Mouse (Mus musculus) limb, embryonic 11.5 days (tissue): ENCODE measurements around the gene Tbxa2r. TPM values are rescaled to one million over a fixed set of nuclear protein-coding genes. Genes with fewer than 3 reads are reported as not detected.

Source experiments
- ATAC-seq: fragments of 200-750 bp; cut with Nextera tagmentation; 2 replicates; pipeline ENCODE4 v1.8.0; 2017; ENCODE audit warnings: low read depth; ENCODE audit not compliant: insufficient number of reproducible peaks, low FRiP score, low TSS enrichment
- DNase-seq: peaks from one replicate; pipeline ENCODE4 v3.0.0-alpha.2; 2015; ENCODE audit warnings: low spot score
- H3K27ac ChIP-seq: fragments of 300-500 bp; sonication (generic); replicated peaks from 2 replicates; pipeline ENCODE4 v1.5.1; 2014; ENCODE audit warnings: low read depth, mild to moderate bottlenecking, low read length
- H3K27me3 ChIP-seq: fragments of 300-500 bp; sonication (generic); 2 replicates; pipeline ENCODE4 v1.6.1; 2014; ENCODE audit warnings: mild to moderate bottlenecking, low read length, mixed read lengths; ENCODE audit not compliant: control insufficient read depth, insufficient read depth
- H3K36me3 ChIP-seq: fragments of 300-500 bp; sonication (generic); 2 replicates; pipeline ENCODE4 v1.6.1; 2014; ENCODE audit warnings: mild to moderate bottlenecking, low read length, moderate library complexity, mixed read lengths; ENCODE audit not compliant: control insufficient read depth, insufficient read depth
- H3K4me1 ChIP-seq: fragments of 300-500 bp; sonication (generic); 2 replicates; pipeline ENCODE4 v1.6.1; 2014; ENCODE audit warnings: low read length, mixed read lengths; ENCODE audit not compliant: control insufficient read depth, insufficient read depth
- H3K4me2 ChIP-seq: fragments of 300-500 bp; sonication (generic); 2 replicates; pipeline ENCODE4 v1.6.1; 2014; ENCODE audit warnings: low read depth, mild to moderate bottlenecking, moderate library complexity; ENCODE audit not compliant: severe bottlenecking
- H3K4me3 ChIP-seq: fragments of 300-500 bp; sonication (generic); 2 replicates; pipeline ENCODE4 v1.5.1; 2014; ENCODE audit warnings: low read depth, low read length
- H3K9ac ChIP-seq: fragments of 300-500 bp; sonication (generic); 2 replicates; pipeline ENCODE4 v1.6.1; 2014; ENCODE audit warnings: mild to moderate bottlenecking, low read length
- H3K9me3 ChIP-seq: fragments of 300-500 bp; sonication (generic); 2 replicates; pipeline ENCODE4 v1.6.1; 2016; ENCODE audit warnings: low read length; ENCODE audit not compliant: control insufficient read depth
- WGBS: fragments of 180-500 bp; shearing (Covaris S2); extraction: QIAGEN DNeasy Blood & Tissue Kit; methylation state at CpG from one replicate; pipeline ENCODE4 v1.1.7; 2014; 5-methylcytosine and 5-hydroxymethylcytosine counted together
- polyA plus RNA-seq: library from polyadenylated mRNA; unstranded; fragments of >200 nt; fragmentation: Nextera tagmentation; extraction: Ambion mirVana; gene quantifications from 2 replicates; pipeline ENCODE4 v1.2.1, GENCODE M21; 2014

Tbxa2r gene
- polyA plus RNA-seq, 1 experiment from 2014 or later, result 1.7 TPM

- no peak overlapping the region for H3K9ac ChIP-seq
- H3K36me3 ChIP-seq, result peaks cover 4% of the 10 kb centered on the region; the same call in 1 of the 2 replicates
- H3K27me3 ChIP-seq, result peaks cover 13% of the 10 kb centered on the region
- peaks cover 20% of the 10 kb centered on the region for H3K4me1 ChIP-seq
- peak overlapping the region; percentile 15; the same call in 1 of the 2 replicates for H3K4me2 ChIP-seq
- DNase-seq (no peak), ATAC-seq (no peak)
- WGBS, result 92% methylated on average over 6 of the region's 6 CpGs
- H3K27ac ChIP-seq, result no peak overlapping the region
- H3K4me3 ChIP-seq, result no peak overlapping the region
- no peaks in the 10 kb centered on the region for H3K9me3 ChIP-seq
Measured at GRCm38 (mm10) chr10:81295185-81295584, 33.3 kb upstream of the Tbxa2r start.

- Histone ChIP-seq H3K4me1 (peaks cover 14% of the 10 kb centered on the region), H3K9me3 (no peaks in the 10 kb centered on the region), H3K27ac (no peak overlapping the region), H3K4me2 (no peak overlapping the region), H3K27me3 (no peaks in the 10 kb centered on the region), H3K9ac (no peak overlapping the region), H3K4me3 (no peak overlapping the region), H3K36me3 (peaks cover 4% of the 10 kb centered on the region; the same call in 1 of the 2 replicates)
- DNase-seq (no peak), ATAC-seq (no peak)
- WGBS, result 76% methylated on average over 6 of the region's 6 CpGs
Measured at GRCm38 (mm10) chr10:81297246-81297645, 31.3 kb upstream of the Tbxa2r start.

- Histone ChIP-seq H3K9ac (no peak overlapping the region), H3K9me3 (no peaks in the 10 kb centered on the region), H3K4me1 (peaks cover 14% of the 10 kb centered on the region), H3K4me2 (no peak overlapping the region), H3K27ac (no peak overlapping the region), H3K4me3 (no peak overlapping the region), H3K27me3 (no peaks in the 10 kb centered on the region), H3K36me3 (peaks cover 4% of the 10 kb centered on the region; the same call in 1 of the 2 replicates)
- DNase-seq (no peak), ATAC-seq (no peak)
- WGBS, result 47% methylated on average over 10 of the region's 10 CpGs
Measured at GRCm38 (mm10) chr10:81297845-81298244, 30.7 kb upstream of the Tbxa2r start.

GRCm38 (mm10) chr10:81298369-81299100, 30.0 kb upstream of the Tbxa2r start:
- Histone ChIP-seq H3K27me3 (no peaks in the 10 kb centered on the region), H3K4me1 (peaks cover 14% of the 10 kb centered on the region), H3K27ac (no peak overlapping the region), H3K9ac (no peak overlapping the region), H3K36me3 (peaks cover 4% of the 10 kb centered on the region; the same call in 1 of the 2 replicates), H3K4me3 (no peak overlapping the region), H3K9me3 (no peaks in the 10 kb centered on the region), H3K4me2 (no peak overlapping the region)
- 94% methylated on average over 17 of the region's 17 CpGs for WGBS
- ATAC-seq (no peak), DNase-seq (no peak)

- Histone ChIP-seq H3K9ac (no peak overlapping the region), H3K27me3 (no peaks in the 10 kb centered on the region), H3K4me2 (no peak overlapping the region), H3K27ac (no peak overlapping the region), H3K36me3 (peaks cover 6% of the 10 kb centered on the region; the same call in 1 of the 2 replicates), H3K4me3 (no peak overlapping the region), H3K9me3 (no peaks in the 10 kb centered on the region), H3K4me1 (peaks cover 1% of the 10 kb centered on the region)
- no peak for DNase-seq
- 91% methylated on average over 14 of the region's 14 CpGs for WGBS
- ATAC-seq, result no peak
Measured at GRCm38 (mm10) chr10:81299585-81300351, 28.8 kb upstream of the Tbxa2r start.

GRCm38 (mm10) chr10:81300352-81300907, 28.1 kb upstream of the Tbxa2r start:
- no peak for ATAC-seq
- Histone ChIP-seq H3K27ac (no peak overlapping the region), H3K9me3 (no peaks in the 10 kb centered on the region), H3K36me3 (peaks cover 6% of the 10 kb centered on the region; the same call in 1 of the 2 replicates), H3K9ac (no peak overlapping the region; the same call in 1 of the 2 replicates), H3K4me3 (no peak overlapping the region), H3K4me1 (no peaks in the 10 kb centered on the region), H3K4me2 (no peak overlapping the region), H3K27me3 (no peaks in the 10 kb centered on the region)
- DNase-seq, result no peak
- 87% methylated on average over 9 of the region's 9 CpGs for WGBS

GRCm38 (mm10) chr10:81301321-81301720, 27.2 kb upstream of the Tbxa2r start:
- no peak overlapping the region for H3K4me2 ChIP-seq
- no peaks in the 10 kb centered on the region for H3K27me3 ChIP-seq
- H3K4me1 ChIP-seq, result no peaks in the 10 kb centered on the region
- H3K4me3 ChIP-seq, result no peak overlapping the region
- peaks cover 5% of the 10 kb centered on the region; the same call in 1 of the 2 replicates for H3K36me3 ChIP-seq
- H3K9ac ChIP-seq, result no peak overlapping the region
- ATAC-seq (no peak), DNase-seq (no peak)
- 81% methylated on average over 9 of the region's 9 CpGs for WGBS
- no peaks in the 10 kb centered on the region for H3K9me3 ChIP-seq
- no peak overlapping the region for H3K27ac ChIP-seq

- no peaks in the 10 kb centered on the region for H3K4me1 ChIP-seq
- peaks cover 9% of the 10 kb centered on the region for H3K36me3 ChIP-seq
- DNase-seq, result no peak
- no peak overlapping the region for H3K4me3 ChIP-seq
- H3K27ac ChIP-seq, result 0 out of 2 replicates have a peak overlapping the region, but pooled peaks have one; percentile 21
- H3K27me3 ChIP-seq, result no peaks in the 10 kb centered on the region
- H3K9ac ChIP-seq, result no peak overlapping the region
- 84% methylated on average over 4 of the region's 4 CpGs for WGBS
- H3K4me2 ChIP-seq, result no peak overlapping the region
- H3K9me3 ChIP-seq, result no peaks in the 10 kb centered on the region
- ATAC-seq, result no peak
Measured at GRCm38 (mm10) chr10:81302288-81302687, 26.2 kb upstream of the Tbxa2r start.
